Mouse (Mus musculus): Measurements from ENCODE around the gene Os9.

DNA sequence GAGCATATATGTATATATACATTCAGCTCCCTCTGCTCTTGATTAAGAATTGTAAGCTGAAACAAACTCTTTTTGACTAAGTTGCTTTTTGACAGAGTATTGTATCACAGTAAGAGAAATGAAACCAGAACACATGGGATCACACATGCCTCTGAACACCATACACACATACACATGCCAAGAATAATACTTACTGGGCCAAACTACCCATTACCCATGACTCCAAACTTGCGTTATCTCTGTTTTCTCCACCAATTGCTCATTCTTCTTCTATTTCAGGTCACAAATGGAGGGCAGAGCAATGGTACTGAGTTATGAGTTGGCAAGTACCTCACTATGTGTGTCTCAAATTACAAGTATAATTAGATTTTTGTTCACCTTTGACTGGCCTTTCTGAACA lies 47.0 kb downstream of the Os9 start:
- TF ChIP-seq CTCF (IDR thresholded peaks at IDR 0.05; ENCODE audit: borderline replicate concordance, insufficient read depth, low read length) (no peak), POLR2A (IDR thresholded peaks at IDR 0.05; ENCODE audit: low read depth, low read length) (no peak)
